Mouse (Mus musculus) kidney, adult 18-20 months (tissue): ENCODE results near the gene Cntn2.

ENCODE experiments used
- DNase-seq: peaks from one replicate; pipeline ENCODE4 v3.0.0; 2021

Gene Cntn2

GRCm38 (mm10) chr1:132557901-132558631 is 15.0 kb upstream of the Cntn2 start:
- DNase-seq, result peak; percentile 57

GRCm38 (mm10) chr1:132543789-132544188 is 733 bp upstream of the Cntn2 start:
- no peak for DNase-seq

DNA sequence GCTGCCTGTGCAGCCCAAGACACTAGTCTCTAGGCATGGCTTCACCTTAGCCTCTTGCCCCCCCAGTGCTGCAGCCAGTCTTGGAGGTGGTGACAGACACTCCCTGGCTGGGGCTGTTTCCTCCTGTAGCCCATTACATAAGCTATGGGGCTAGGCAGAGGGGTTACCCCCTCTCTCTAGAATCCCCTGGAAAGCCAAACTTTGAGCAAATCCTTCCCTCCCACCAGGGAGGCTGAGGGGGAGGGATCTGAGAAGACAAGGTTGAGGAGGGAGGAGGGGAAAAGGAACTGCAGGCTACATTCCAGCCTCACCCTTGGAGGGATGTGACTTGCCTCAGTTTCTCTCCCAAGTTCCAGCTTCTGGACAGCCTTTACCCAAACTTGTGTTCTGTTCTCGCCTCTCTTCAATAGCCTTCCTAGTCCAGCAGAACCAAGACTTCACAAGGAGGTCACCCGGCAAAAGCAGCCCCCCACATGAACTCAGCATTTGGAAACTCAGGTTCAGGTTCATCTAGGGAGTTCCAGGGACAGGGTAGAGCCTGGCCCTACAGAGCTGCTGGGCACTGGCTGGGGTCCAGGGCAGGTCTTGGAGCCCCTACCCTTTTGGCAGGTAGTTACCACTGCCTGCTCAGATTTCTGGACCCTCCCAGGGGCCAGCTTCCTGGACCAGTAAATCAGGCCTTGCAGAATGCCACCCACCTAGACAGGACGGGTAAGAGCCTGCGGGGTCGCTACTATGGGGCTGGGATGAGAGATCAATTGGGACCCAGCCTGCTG is 1.0 kb downstream of the Cntn2 start:
- no peak for DNase-seq

DNA sequence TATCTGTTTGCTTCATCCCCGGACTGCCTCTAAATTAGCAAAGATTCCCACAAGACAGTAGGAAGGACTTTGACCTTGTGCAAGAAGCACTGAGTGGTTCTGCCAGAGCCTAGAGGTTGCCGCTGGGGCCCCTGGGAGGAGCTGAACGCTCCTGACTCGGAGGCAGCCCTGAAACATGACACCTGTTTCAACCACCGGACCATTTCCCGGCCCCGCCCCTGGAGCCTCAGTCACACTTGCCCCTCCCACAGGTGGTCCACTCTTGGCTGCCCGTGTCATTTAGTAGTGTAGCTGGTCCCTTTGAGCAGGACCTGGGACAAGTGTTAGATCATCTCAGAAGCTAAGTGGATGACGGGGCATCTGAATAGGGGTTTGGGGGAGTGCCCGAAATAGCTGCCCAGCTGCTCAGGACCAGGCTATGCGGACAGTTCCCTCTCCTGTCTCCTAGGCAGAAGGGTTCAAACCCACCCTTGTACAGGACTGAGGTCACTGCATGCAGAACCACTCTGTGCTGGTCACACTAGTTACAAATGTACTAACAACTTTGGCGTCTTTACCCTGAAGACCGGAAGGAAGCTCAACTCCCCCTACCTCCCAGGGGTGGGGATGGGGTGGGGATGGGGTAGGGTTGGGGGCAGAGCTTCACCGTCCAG is 1.8 kb downstream of the Cntn2 start:
- no peak for DNase-seq

- no peak for DNase-seq
These were observed 2.4 kb downstream of the Cntn2 start for GRCm38 (mm10) chr1:132540701-132541100.

DNA sequence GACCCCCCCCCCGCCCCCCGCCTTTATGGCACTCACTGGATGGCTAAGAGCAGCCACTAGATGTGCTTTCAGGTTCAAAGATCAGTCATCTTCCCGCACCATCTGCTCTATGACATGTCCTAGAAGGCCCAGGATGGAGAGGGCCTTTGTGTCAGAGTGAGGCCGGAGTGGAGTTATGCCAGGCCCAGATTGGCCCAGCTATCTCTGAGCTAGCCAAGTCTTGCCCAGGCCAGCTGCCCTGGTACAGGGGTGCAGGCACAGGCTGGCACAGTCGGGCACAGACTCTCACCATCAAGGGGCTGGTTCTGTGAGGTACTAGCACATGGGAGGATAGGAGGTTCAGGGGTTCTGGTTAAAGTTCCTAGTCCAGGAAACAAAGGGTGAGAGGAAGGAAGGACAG is 5.3 kb downstream of the Cntn2 start:
- DNase-seq, result no peak

DNA sequence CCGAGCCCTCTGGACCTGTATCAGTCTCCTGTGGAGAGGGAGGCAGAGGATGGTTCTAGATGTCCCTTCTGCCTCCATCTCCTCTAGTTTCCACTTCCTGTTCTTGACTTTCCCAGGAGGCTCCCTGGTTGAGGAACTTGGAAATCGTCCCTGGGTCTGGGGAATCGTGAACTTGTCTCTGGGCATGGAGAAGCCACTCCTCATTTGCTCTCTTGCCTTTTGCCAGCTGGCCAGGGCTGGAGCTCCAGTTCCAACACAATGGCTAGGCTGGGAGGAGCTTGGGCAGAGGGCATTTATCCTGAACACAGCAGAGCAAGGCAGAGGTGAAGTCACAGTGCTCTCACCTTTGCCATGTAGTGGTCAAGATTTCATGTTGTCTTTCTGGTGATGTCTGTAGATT is 6.6 kb downstream of the Cntn2 start:
- DNase-seq, result no peak

DNA sequence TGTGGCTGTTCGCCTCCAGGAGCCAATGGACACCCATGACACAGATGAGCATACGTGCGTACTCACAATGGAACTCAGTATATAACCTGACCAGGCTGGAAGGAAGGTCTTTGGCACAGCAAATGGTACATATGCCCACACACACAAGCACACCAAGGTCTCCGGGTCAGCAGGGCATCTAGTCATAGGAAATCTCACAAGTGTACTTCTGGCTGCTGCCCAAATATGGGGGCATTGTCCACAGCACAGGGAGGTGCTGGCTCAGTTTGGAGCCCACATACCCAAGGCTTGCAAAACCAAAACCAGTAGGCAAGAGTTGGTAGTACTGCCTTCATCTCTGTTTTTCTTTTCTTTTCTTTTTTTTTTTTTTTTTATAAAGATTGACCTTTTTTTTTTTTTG is 7.5 kb downstream of the Cntn2 start:
- no peak for DNase-seq

GRCm38 (mm10) chr1:132533840-132534239 is 9.2 kb downstream of the Cntn2 start:
- no peak for DNase-seq

DNA sequence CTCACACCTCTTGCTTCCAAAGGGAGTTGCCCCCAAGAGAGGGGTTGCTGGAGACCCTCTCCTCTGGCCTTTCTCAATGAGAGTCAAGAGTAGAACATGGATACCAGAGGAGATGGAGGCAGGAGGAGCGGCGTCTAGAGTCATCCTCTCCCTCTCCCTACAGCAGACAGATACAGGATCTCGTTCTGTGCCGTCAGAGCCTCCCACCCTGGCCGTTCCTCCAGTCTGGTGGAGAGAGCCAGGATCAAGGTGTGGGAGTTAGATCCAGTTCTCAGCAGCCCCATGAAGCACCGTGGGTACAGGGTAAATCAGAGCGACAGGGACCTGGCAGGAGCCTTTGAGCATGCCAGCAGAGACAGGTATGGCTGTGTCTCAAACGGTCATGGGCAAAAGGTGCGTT is 10.5 kb downstream of the Cntn2 start:
- no peak for DNase-seq

GRCm38 (mm10) chr1:132530631-132531191 is 12.3 kb downstream of the Cntn2 start:
- no peak for DNase-seq

DNA sequence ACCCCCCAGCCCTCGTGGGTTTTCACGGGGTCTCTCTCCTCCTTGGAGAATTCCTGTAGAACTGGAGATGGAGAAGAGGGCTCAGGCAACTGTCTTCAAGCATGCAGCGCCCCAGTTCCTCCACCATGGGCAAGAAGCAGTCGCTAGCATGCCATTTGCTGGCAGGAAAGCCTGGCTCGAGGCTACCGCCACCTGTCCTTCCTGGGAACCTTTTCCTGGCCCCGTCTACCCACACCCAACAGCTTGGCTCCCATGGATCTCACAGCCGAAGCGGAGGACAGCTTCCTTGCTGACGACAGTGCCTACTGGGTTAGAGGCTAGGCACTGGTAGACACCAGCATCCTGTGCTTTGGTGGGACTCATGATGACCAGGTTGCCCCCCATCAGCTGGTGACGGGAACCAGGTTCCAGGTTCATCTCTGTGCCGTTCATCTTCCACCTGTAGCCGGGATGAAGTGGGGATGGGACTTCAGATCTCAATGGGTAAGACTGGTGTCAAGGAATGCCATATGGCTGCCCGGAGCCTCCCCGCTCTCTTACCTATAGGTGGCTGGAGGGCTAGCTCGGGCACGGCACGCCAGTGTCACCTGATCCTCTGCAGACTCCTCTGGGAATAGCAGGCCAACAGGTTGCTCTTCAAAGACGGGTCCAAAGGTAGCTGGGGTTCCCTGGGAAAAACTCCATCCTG is 14.3 kb downstream of the Cntn2 start:
- no peak for DNase-seq

GRCm38 (mm10) chr1:132528071-132528470 is 15.0 kb downstream of the Cntn2 start:
- no peak for DNase-seq

DNA sequence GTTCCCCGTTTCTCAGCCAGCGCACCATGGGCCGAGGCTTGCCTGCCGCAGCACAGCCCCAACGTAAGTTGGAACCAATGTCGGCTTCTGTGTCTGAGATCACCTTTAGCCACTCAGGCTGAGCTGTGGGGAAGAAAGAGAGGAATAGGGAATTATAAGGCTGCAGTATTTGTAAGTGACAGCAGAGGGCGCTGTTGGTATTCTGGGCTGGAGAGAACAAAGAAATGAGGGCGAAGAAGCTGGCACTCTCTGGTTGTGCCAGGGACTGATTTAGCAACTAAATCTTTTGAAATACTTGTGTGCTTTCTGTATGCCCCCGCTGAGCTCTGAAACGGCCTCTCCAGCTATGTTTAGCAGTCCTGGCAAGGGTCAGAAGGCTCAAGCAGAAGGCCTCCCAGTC is 17.2 kb downstream of the Cntn2 start:
- peak; percentile 51 for DNase-seq

DNA sequence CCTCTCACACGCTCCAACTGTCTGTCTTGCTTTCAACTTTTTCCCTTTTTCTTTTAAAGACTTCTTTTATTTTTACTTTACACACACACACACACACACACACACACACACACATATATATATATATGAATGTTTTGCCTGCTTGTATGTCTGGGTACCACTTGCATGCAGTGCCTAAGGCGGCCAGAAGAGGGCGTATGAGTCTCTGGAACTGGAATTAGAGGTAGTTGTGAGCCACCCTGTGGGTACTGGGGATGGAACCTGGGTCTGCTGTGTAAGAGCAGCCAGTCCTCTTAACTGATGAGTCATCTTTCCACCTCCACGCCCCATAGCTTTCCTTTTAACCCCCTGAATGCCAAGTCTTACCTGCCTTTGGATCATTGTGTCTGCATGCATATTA is 19.1 kb downstream of the Cntn2 start:
- peak; percentile 37 for DNase-seq

DNA sequence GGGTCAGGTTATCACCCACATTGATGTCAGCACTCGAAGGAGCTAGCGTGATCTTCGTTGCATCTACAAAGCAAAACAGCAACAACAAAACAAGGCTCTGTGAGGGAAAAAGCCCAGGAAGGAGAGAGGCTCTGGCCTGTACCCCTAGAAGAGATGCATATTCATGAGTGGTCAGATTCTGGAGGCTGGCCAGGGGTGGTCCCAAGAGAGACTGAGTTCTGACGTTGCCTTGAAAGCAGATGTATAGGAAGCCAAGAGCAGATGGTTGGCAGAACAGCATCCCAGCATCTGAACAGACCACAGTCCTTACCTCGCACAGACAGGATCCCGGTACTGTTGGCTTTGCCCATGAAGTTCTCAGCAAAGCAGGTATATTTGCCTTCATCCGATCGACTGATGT is 20.0 kb downstream of the Cntn2 start:
- no peak for DNase-seq

DNA sequence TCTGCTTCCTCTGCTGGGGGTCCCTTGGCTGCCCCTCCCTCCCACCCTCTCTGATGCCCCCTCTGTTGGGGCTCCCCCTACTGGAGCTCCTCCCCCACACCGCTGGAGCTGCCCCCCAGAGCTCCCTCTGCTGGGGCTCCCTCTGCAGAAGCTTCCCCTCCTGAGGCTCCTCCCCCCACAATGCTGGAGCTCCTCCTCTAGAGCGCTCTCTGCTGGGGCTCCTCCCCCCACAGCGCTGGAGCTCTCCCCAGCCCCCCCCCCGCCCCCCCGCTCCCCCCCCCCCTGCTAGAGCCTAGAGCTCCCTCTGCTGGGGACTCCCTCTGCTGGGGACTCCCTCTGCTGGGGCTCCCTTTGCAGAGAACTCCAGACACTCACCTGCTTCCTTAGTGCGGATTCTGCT is 22.3 kb downstream of the Cntn2 start:
- peak; percentile 50 for DNase-seq

- DNase-seq, result peak; percentile 26
These were observed 23.3 kb downstream of the Cntn2 start for GRCm38 (mm10) chr1:132519734-132520133.

DNA sequence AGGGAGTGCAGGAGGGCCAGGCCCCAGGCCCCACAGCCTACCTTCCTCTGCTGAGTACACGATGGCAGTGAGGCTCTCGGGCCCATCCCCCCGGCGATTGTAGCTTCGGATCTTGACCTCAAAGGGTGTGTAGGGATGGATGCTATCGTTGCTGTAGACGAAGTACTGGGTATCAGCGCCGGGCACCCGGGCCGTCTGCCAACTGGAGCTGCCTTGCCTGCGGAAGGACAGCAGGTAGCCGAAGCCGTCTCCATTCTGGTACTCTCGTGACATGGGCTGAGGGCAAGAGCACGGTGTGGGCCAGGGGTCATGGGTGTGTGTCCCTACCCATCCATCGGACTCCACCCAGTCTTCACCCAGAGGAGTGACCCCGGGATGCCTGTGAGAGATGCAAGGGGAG is 24.4 kb downstream of the Cntn2 start:
- DNase-seq, result no peak

- DNase-seq, result no peak
These were observed 26.3 kb downstream of the Cntn2 start for GRCm38 (mm10) chr1:132516776-132517175.

GRCm38 (mm10) chr1:132515339-132515738 is 27.7 kb downstream of the Cntn2 start:
- no peak for DNase-seq

DNA sequence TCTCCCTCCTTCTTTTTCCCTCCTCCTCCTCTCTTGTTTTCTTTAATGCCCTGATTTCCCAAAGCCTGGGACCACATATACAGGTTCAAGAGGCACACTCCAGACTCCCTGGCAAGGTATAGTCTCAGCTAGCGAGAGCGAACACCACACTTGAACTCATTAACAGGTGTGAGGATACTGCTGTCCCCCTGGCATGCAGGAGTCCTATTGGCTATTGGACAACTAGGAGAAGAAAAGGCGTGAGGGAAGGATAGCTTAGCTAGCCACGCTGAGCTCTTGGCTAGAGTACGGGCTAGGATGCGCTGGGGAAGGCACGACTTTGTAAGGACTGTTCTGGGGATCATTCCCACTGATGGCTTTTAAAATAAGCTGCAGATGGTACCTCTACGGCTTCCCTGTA is 30.9 kb downstream of the Cntn2 start:
- no peak for DNase-seq

- no peak for DNase-seq
These were observed 31.5 kb downstream of the Cntn2 start for GRCm38 (mm10) chr1:132511521-132511920.
